Mouse (Mus musculus) hindlimb bud, embryonic 11.5 days (tissue): ENCODE results near the gene Serpinb1a.
"Not testable (repeated sequence)": the region's sequence is repeated elsewhere in the genome, so short reads cannot be mapped to it uniquely, and the experiment has no call there.

Experiments used
- DNase-seq: peaks from one replicate; pipeline ENCODE4 v3.0.0-alpha.2; 2012; ENCODE audit warnings: low read depth, low spot score; ENCODE audit errors: extremely low spot score

The Serpinb1a gene

DNA sequence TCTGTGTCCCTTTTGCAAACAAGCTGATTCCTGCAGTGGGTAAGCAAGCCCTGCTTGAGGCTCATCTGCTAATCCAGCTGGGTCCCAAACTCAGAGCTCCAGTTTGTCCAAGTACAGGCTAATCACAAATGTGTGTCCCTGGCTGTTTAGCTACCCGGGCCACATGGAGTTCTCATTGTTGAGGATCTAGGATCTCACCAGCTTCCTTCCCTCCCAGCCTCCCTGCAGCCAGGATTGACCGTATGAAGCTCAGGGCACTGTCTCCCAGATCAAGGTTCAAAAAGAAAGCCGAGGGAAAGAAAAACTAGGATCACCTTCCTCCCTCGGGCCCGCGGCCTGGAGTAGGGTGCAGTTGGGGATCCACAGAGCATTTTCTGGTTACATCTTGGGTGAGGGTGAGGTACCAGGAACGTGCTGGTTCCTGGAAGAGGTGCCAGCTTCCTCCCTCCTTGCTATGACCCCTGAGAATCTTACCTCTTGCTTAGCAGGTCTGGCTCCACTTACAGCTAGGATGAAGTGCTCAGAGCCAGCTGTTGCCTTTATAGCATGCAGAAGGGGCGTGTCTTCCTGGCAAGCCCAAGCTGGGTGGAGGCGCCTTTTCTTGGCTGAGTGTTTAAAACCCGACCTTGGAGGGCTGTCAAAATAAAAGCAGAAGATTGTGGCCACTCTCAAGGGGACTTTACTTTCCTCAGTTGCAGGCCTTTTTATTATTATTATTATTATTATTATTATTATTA lies at the start of gene Serpinb1a:
Gene Serpinb1a, minus strand, starts transcription at position 518 of the 737 bp plus-strand sequence.
- no peak for DNase-seq

DNA sequence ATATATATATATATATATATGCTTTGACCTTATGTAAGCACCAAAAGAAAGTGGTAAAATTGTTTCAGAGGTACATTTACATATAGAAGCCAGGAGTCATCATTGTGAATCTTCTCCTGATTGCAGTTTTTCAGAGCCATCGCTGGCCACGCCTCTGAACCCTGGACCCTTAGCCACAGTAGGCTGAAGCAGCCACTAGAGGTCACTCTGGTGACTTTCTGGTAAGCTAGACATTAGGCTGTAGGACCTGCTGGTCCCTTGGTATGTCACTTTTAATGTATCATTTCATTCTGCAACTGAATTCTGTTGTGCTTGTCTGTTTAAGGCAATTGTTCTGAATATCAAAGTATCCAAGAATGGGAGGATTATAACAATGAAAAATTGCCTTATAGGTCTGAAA lies 49.7 kb upstream of the Serpinb1a start:
- DNase-seq, result no peak

DNA sequence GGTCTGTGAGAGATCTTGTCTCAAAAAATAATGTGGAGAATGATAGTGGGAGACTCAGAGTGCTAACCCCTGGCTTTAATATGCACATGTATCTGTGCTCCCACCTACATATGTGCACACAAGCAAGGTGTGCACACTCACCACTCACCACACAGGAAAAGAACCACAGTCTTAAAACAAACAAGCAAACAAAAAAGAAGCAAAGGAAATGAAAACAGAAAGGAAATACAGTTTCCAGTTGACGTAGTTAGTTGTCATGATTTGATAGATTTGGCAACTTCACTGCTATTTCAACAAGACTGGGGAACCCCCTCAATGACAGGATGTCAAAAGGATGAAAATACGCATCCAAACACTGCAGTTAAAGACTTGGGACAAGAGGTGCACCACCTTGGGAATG lies 48.1 kb upstream of the Serpinb1a start:
- not testable (repeated sequence) for DNase-seq

- DNase-seq, result no peak
These were observed 47.1 kb upstream of the Serpinb1a start, which contains the start of gene Serpinb1c for GRCm38 (mm10) chr13:32898111-32898510. Serpinb1c (minus strand) TSS chr13:32898211.

- DNase-seq, result no peak
These were observed 45.9 kb upstream of the Serpinb1a start for GRCm38 (mm10) chr13:32896931-32897330.

DNA sequence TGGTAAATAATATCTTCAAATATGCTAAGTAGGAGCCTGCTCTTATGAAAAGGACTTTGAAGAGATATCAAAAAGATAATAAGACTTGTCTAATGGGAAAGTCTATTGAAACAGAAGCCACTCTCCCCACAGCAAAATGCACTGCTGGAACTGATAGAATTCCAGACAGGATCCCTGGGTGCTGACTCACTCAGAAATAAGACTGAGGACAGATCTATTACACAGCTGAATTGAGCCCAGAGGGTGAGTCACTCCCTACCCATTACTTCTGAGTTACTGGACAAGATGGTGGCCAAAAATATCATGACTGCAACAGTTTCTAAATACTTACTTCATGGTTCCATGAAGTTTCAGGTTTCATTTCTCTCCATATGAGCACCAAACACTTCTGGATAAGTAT lies 33.8 kb upstream of the Serpinb1a start:
- no peak for DNase-seq

DNA sequence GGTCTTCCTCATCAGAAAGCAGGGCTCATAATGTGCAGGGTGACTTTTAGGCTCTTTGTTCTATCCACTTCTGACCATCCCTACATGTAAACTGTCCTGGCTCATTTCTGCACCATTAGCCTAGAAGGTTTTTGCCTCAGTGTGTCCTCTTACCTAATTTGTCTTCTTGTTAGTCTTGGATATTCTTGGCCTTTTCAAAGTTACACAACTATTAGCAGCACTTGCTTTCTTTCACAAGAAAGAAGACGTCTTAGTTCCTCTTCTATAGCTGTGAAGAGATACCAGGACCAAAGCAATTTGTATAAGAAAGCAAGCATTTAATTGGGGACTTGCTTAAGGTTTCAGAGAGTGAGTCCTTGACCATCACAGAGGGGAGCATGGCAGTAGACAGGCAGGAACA lies 22.9 kb upstream of the Serpinb1a start:
- no peak for DNase-seq

DNA sequence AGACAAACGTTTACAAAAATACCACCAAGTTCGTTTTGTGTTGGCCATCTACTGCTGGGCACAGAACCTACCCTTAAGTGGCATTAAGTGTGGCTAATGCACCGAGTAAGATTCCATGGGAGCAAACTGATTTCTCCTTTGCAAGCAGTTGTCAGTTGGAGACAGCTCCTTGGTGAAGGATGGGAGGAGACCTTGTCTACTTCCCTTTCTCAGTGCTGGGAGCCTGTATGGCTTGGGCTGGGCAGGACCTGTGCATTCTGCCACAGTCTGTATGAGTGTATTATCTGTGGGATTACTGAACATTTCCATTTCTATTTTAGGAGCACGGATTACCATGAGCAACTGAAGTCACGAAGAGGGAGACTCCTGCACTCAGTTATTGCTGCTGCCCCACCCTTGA lies 17.9 kb upstream of the Serpinb1a start:
- DNase-seq, result no peak

- DNase-seq, result not testable (repeated sequence)
These were observed 17.2 kb upstream of the Serpinb1a start for GRCm38 (mm10) chr13:32868233-32868632.

GRCm38 (mm10) chr13:32867030-32867429 lies 16.0 kb upstream of the Serpinb1a start:
- no peak for DNase-seq

DNA sequence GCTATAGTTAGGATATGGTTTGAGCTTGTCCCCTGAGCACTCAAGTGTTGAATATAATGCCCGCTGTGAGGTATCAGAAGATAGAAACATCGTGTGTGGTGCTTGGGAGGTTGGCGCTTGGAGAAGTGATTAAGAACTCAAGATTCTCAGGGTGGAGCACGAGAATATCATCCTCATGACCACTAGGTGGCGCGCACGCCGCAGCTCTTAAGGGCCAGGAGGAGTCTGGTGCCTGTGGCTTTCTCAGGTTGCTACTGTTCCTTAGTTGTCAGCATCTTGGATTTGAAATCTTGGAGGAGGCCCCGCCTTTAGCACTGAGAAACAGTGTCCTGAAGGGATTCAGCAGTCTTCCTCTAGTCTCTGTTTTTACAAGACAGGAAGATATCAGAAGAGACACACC lies 15.5 kb upstream of the Serpinb1a start:
- DNase-seq, result peak; percentile 22

DNA sequence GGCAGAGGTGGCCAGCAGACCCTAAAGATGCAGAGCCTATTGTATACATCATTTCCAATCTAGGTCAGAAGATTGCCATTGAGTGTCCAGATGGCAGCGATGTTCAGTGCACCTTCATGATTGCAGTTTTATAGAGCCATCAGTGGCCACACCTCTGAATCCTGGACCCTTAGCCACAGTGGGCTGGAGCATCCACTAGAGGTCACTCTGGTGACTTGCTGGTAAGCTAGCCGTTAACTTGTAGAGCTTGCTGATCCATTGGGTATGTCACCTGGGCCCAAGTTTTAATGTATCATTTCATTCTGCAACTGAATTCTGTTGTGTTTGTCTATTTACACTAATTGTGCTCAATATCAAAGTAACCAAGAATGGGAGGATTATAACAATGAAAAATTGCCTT lies 14.6 kb upstream of the Serpinb1a start:
- no peak for DNase-seq

GRCm38 (mm10) chr13:32864529-32864928 lies 13.5 kb upstream of the Serpinb1a start:
- not testable (repeated sequence) for DNase-seq

- no peak for DNase-seq
These were observed 12.5 kb upstream of the Serpinb1a start for GRCm38 (mm10) chr13:32863456-32863855.

DNA sequence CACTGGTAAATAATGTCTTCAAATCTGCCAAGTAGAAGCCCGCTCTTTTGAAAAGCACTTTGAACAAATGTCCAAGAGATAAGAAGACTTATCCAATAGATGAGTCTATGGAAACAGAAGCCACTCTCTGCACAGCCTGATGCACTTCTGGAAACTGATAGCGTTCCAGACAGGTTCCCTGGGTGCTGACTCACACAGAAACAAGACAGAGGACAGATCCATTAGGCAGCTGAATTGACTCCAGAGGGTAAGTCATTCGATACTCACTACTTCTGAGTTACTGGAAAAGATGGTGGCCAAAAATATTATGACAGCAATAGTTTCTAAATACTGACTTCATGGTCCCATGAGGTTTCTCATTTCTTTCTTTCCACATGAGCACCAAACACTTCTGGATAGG lies 9.8 kb upstream of the Serpinb1a start:
- DNase-seq, result no peak

DNA sequence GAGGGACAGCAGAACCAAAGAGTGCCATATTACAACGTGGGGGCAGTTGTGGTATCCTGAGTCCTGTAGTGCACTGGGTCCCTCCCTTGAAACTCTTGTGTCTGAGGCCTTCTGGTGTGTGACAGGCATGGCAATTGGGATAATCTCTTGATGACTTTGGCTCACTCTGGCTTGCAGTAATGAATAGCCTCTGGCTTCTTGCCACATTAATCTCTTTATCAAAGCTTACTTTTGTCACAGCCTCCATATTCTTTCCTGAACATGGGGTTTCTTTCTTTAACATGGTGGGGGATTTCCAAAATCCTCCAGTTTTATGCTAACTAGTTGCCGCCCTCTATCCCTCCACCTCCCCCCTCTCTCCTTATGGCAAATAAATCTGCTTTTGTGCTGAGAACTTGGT lies 2.1 kb upstream of the Serpinb1a start:
- DNase-seq, result no peak

DNA sequence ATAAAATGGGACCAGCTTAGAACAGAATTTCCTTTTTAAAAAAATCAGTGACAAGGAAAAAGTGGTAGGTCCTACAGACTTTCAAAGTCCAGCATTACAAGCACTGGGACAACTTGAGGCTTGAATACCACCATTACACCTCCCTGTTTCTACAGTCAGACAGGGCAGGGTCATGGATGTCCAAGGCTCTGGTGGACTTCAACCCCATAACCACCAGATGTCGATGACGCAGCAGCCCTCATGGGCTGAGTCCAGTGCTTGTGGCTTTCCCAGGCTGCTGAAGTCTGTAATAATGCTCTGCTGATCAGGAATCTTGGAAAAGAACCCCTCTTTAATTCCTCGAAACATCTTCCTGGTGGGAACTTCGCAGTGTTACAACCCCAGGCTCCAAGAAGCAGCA lies 1.6 kb upstream of the Serpinb1a start:
- DNase-seq, result no peak

GRCm38 (mm10) chr13:32851967-32852366 lies 982 bp upstream of the Serpinb1a start:
- DNase-seq, result peak; percentile 18

GRCm38 (mm10) chr13:32850156-32850555 lies 829 bp downstream of the Serpinb1a start:
- no peak for DNase-seq

DNA sequence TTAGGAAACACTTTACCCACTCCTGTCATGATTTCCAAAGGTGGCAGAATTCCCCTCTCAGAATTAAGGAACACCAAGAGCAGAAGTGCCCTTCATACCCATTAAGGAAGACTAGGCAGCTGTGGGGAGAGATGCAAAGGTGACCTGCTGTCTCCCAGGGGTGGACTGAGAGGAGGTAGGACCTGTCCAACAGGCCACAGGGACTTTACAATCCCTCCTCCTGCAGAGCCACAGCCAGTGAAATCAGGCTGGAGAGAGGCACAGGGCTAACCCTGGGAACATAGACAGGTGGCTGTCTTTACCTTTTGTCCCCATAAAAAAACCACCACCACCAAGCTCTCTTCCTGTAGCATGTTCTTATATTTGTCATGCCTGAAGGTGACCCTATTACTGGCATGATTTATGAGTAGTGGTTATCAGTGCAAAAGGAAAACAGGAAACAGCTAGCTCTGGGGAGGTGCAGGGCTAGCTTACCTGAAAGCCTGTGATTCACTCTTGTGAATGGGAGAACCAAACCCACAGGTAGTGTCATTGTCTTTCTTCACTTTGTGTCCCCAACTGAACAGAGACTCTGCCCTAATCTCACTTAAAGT lies 1.4 kb downstream of the Serpinb1a start:
- DNase-seq, result no peak

- no peak for DNase-seq
These were observed 1.9 kb downstream of the Serpinb1a start for GRCm38 (mm10) chr13:32849092-32849491.

DNA sequence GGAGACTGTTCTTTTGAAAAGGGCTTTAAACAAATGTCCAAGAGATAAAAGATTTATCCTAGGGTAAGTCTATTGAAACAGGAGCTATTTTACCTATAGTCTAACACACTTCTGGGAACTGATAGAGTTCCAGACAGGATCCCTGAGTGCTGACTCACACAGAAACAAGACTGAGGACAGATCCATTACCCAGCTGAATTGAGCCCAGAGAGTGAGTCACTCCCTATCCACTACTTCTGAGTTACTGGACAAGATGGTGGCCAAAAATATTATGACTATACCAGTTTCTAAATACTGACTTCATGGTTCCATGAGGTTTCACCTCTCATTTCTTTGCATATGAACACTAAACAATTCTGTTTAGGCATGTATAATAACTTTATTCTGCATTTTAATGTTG lies 4.8 kb downstream of the Serpinb1a start:
- no peak for DNase-seq

- DNase-seq, result no peak
These were observed 9.6 kb downstream of the Serpinb1a start for GRCm38 (mm10) chr13:32841349-32841748.
